Mouse (Mus musculus): Measurements from ENCODE around the gene Scube3. TPM values are rescaled to one million over a fixed set of nuclear protein-coding genes. Genes with fewer than 3 reads are reported as not detected.

The Scube3 gene
- under 1 TPM in 1 of 2 experiments, not detected in 1; 0.51 TPM for polyA plus RNA-seq (2017; shearing (Covaris generic))

GRCm38 (mm10) chr17:28141771-28142699 is at the start of gene Scube3:
TSS of gene Scube3 (plus strand) at chr17:28142141.

GRCm38 (mm10) chr17:28176775-28177539 is 35.0 kb downstream of the Scube3 start, which contains the start of gene Zfp523:
TSS of gene Zfp523 (plus strand) at chr17:28177129.

GRCm38 (mm10) chr17:28207591-28208313 is 65.8 kb downstream of the Scube3 start, which contains the start of gene Def6:
TSS of gene Def6 (plus strand) at chr17:28207778.

Other genes with a start within 250 kb of the Scube3 start
- gene Anks1, start 232.8 kb upstream of the Scube3 start, polyA plus RNA-seq (2017; shearing (Covaris generic)): 10 to 100 TPM; 12.4 to 13.4 TPM
- 10 to 100 TPM; 45.6 to 47.7 TPM for gene Taf11, start 232.3 kb upstream of the Scube3 start, polyA plus RNA-seq (2017; shearing (Covaris generic))
- gene Tcp11, start 61.5 kb upstream of the Scube3 start, polyA plus RNA-seq (2017; shearing (Covaris generic)): 1 to 10 TPM in 1 of 2 experiments, under 1 TPM in 1; 0.60 to 2.5 TPM
- 10 to 100 TPM; 11.8 to 15.3 TPM for gene Zfp523, start 35.0 kb downstream of the Scube3 start, polyA plus RNA-seq (2017; shearing (Covaris generic))
- 100 to 1,000 TPM; 176 to 238 TPM for gene Def6, start 65.6 kb downstream of the Scube3 start, polyA plus RNA-seq (2017; shearing (Covaris generic))
- 1 to 10 TPM; 2.0 to 2.3 TPM for gene Ppard, start 90.6 kb downstream of the Scube3 start, polyA plus RNA-seq (2017; shearing (Covaris generic))
- gene Fance, start 171.4 kb downstream of the Scube3 start, polyA plus RNA-seq (2017; shearing (Covaris generic)): 10 to 100 TPM; 30.2 to 33.6 TPM
- 100 to 1,000 TPM; 295 TPM for gene Rpl10a, start 186.3 kb downstream of the Scube3 start, polyA plus RNA-seq (2017; shearing (Covaris generic))
- gene Tead3, start 208.7 kb downstream of the Scube3 start, polyA plus RNA-seq (2017; shearing (Covaris generic)): under 1 TPM; 0.25 to 0.53 TPM
- gene Tulp1, start 223.1 kb downstream of the Scube3 start, polyA plus RNA-seq (2017; shearing (Covaris generic)): 1 to 10 TPM in 1 of 2 experiments, under 1 TPM in 1; 0.40 to 1.8 TPM